Comparison of ENCODE assay signal across 7 mouse cellular contexts in the genomic region with DNA sequence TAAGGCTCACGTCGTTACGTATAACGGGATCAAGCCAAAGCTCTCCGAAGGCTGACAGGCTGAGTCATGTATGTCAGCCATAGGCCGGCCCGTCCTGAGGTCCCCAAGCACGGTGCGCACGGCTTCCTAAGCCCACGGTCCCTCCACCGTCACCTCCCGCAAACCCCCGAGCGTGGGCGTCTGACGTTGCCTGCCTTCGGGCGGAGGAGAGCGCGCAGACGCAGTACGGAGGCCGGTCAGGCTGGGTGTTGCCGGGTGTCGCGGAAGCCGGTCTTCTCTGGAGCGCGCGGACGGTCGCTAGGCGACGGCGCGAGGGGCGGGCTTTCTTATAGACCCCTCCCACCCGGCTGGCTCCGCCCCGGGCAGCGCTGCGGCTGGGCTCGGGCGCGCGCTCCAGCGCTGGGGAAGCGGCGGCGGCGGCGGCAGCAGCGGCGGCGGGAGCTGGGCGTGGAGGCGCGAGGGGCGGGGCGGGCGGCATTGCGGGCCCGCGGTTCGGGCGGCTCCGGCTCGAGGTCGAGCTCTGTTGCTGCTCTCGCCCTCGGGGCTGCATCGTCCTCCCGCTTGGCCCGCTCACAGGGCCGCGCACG. TPM values are rescaled to one million over a fixed set of nuclear protein-coding genes. Genes with fewer than 3 reads are reported as not detected.
DNase-seq lines count a peak whose midpoint lies in the region; ATAC-seq and TF ChIP-seq lines count a peak whose summit lies in the region.

TSS of gene Rap2a (plus strand) at position 463 of the 587 bp plus-strand sequence.

- H3K27ac ChIP-seq in embryonic facial prominence, embryonic 13.5 days = peak within 1 kb of the TSS; percentile 95
- peak within 1 kb of the TSS; percentile 96 for H3K27ac ChIP-seq in kidney, adult 2 months (ENCODE audit: insufficient read depth, low read depth, low read length)
- peak within 1 kb of the TSS; percentile 91 for H3K27ac ChIP-seq in limb, embryonic 12.5 days
- H3K27ac ChIP-seq in midbrain, embryonic 15.5 days = peak within 1 kb of the TSS; percentile 99

- peaks cover 7% of the 10 kb centered on the region; the same call in 1 of the 2 replicates for H3K36me3 ChIP-seq in embryonic facial prominence, embryonic 13.5 days
- no peaks in the 10 kb centered on the region for H3K36me3 ChIP-seq in kidney, adult 2 months (ENCODE audit: control insufficient read depth, insufficient read depth, low read length)
- H3K36me3 ChIP-seq in limb, embryonic 12.5 days = 0 out of 2 replicates have a peak, but pooled peaks cover 7% of the 10 kb centered on the region
- no peaks in the 10 kb centered on the region for H3K36me3 ChIP-seq in midbrain, embryonic 15.5 days (replicated peaks)

- WGBS in embryonic facial prominence, embryonic 13.5 days = 0% methylated on average over 50 of the region's 78 CpGs
- WGBS in kidney, adult 2 months = under 1% methylated on average over 78 of the region's 78 CpGs
- under 1% methylated on average over 70 of the region's 78 CpGs for WGBS in limb, embryonic 12.5 days
- under 1% methylated on average over 77 of the region's 78 CpGs for WGBS in midbrain, embryonic 15.5 days

- TF ChIP-seq CTCF in kidney, adult 2 months (conservative IDR thresholded peaks at IDR 0.05; ENCODE audit: insufficient read depth, insufficient read length, low read depth, low read length) = no peak

- H3K4me3 ChIP-seq in embryonic facial prominence, embryonic 13.5 days = peak within 1 kb of the TSS; percentile 83
- H3K4me3 ChIP-seq in kidney, adult 2 months (ENCODE audit: insufficient read depth, low read depth, low read length) = peak within 1 kb of the TSS; percentile 79
- peak within 1 kb of the TSS; percentile 71 for H3K4me3 ChIP-seq in limb, embryonic 12.5 days (replicated peaks)
- peak within 1 kb of the TSS; percentile 65 for H3K4me3 ChIP-seq in midbrain, embryonic 15.5 days

- TF ChIP-seq POLR2A in kidney, adult 2 months (IDR thresholded peaks at IDR 0.05; ENCODE audit: low read depth, low read length) = peak; percentile 74

- H3K4me2 ChIP-seq in embryonic facial prominence, embryonic 13.5 days = peak within 1 kb of the TSS; percentile 67
- H3K4me2 ChIP-seq in limb, embryonic 12.5 days = peak within 1 kb of the TSS; percentile 77
- H3K4me2 ChIP-seq in midbrain, embryonic 15.5 days = peak within 1 kb of the TSS; percentile 68

- peak; percentile 97 to 98 for DNase-seq in adrenal gland, postnatal 36 days
- DNase-seq in heart, adult 18-20 months = peak; percentile 95 to 98
- DNase-seq in kidney, adult 2 months = peak; percentile 98
- peak; percentile 88 to 93 for DNase-seq in spleen, postnatal 10 days (ENCODE audit: low spot score in 2 of 2)

- H3K9me3 ChIP-seq in embryonic facial prominence, embryonic 13.5 days = no peaks in the 10 kb centered on the region
- H3K9me3 ChIP-seq in limb, embryonic 12.5 days = no peaks in the 10 kb centered on the region
- no peaks in the 10 kb centered on the region for H3K9me3 ChIP-seq in midbrain, embryonic 15.5 days

- H3K4me1 ChIP-seq in embryonic facial prominence, embryonic 13.5 days = peaks cover 9% of the 10 kb centered on the region
- peaks cover 3% of the 10 kb centered on the region; the same call in 1 of the 2 replicates for H3K4me1 ChIP-seq in kidney, adult 2 months (ENCODE audit: control insufficient read depth, insufficient read depth, low read length)
- H3K4me1 ChIP-seq in limb, embryonic 12.5 days (replicated peaks) = peaks cover 11% of the 10 kb centered on the region
- H3K4me1 ChIP-seq in midbrain, embryonic 15.5 days = peaks cover 42% of the 10 kb centered on the region

- H3K27me3 ChIP-seq in embryonic facial prominence, embryonic 13.5 days = no peaks in the 10 kb centered on the region
- H3K27me3 ChIP-seq in kidney, adult 2 months (replicated peaks; ENCODE audit: control insufficient read depth, insufficient read depth, low read length) = no peaks in the 10 kb centered on the region
- H3K27me3 ChIP-seq in limb, embryonic 12.5 days = no peaks in the 10 kb centered on the region
- H3K27me3 ChIP-seq in midbrain, embryonic 15.5 days (replicated peaks) = no peaks in the 10 kb centered on the region

- peak within 1 kb of the TSS; percentile 89 for H3K9ac ChIP-seq in embryonic facial prominence, embryonic 13.5 days
- peak within 1 kb of the TSS; percentile 82 for H3K9ac ChIP-seq in limb, embryonic 12.5 days (replicated peaks)
- H3K9ac ChIP-seq in midbrain, embryonic 15.5 days = peak within 1 kb of the TSS; percentile 88

- peak; percentile 90 for ATAC-seq in embryonic facial prominence, embryonic 13.5 days (ENCODE audit: insufficient number of reproducible peaks, insufficient read depth, low FRiP score, low TSS enrichment, low read depth)
- ATAC-seq in limb, embryonic 12.5 days (ENCODE audit: insufficient number of reproducible peaks, insufficient read depth, low FRiP score, low TSS enrichment, low read depth) = peak; percentile 84
- peak; percentile 92 for ATAC-seq in midbrain, embryonic 15.5 days (replicated peaks)

RNA-seq across cellular contexts. Expression of gene Rap2a, which starts in this region (rescaled TPM):
- total RNA-seq in adrenal gland, postnatal 36 days (2021) = 10 to 100 TPM; 20.9 to 23.5 TPM
- 7.8 and 13.3 TPM in 2 replicates for polyA plus RNA-seq in embryonic facial prominence, embryonic 13.5 days (2015; fragmentation: Nextera tagmentation; extraction: Ambion mirVana)
- total RNA-seq in heart, adult 18-20 months (2021) = 1 to 10 TPM; 9.3 to 9.7 TPM
- 9.7 and 12.4 TPM in 2 replicates for polyA plus RNA-seq in kidney, adult 2 months (2012; rRNA removed)
- polyA plus RNA-seq in limb, embryonic 12.5 days (2016; fragmentation: Nextera tagmentation; extraction: Ambion mirVana) = 14.5 and 15.6 TPM in 2 replicates
- 24.1 and 26.7 TPM in 2 replicates for polyA plus RNA-seq in midbrain, embryonic 15.5 days (2015; fragmentation: Nextera tagmentation; extraction: Ambion mirVana)

Comparison
In these comparisons a context has a peak if more than half of its experiments do, and no peak if none do; other contexts are left out.
1. Peak in every context shown above with its lines: DNase-seq, ATAC-seq, H3K4me3 ChIP-seq and H3K27ac ChIP-seq.